Mouse (Mus musculus) telencephalon, adult 2 months (tissue): Measurements from ENCODE around the gene Sval1.

Experiments used
- DNase-seq: peaks from one replicate; pipeline ENCODE4 v3.0.0-alpha.2; 2011; ENCODE audit warnings: low read depth, low spot score

Sval1 gene

GRCm38 (mm10) chr6:41951330-41951729 is at the start of gene Sval1:
Gene Sval1, plus strand, starts transcription at chr6:41951630.
- no peak for DNase-seq

- DNase-seq = no peak
Measured at GRCm38 (mm10) chr6:41911625-41912024, 39.8 kb upstream of the Sval1 start.

- DNase-seq = no peak
Measured at GRCm38 (mm10) chr6:41914883-41915282, 36.5 kb upstream of the Sval1 start.

DNA sequence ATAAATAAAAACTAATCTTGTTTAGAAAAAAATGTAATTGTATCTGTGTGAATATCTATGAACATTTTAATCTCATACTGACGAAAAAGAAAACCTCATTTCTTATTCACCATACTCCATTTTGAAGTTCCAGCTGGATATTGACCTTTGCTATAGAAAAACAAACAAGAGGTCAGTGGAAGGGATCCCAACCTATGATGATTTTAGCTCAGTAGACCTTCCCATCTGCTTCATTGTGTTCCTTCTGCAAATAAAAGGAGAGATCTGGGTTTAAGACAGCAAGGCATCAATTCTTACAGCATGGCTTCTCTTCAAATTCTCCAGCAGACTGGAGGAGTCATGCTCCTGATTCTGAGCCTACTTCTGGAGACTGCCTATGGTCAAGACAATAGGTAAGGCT is 16.4 kb downstream of the Sval1 start, which contains the start of gene Sval3:
Gene Sval3, plus strand, starts transcription at position 301 of the 400 bp plus-strand sequence.
- DNase-seq = no peak
